Mouse (Mus musculus): ENCODE measurements at regions not wholly inside any gene's neighbourhood (a gene's known extent, or its start where the extent isn't known, plus 50 kb on each side); places are given as distances from the start of the nearest gene placed in this dataset.

DNA sequence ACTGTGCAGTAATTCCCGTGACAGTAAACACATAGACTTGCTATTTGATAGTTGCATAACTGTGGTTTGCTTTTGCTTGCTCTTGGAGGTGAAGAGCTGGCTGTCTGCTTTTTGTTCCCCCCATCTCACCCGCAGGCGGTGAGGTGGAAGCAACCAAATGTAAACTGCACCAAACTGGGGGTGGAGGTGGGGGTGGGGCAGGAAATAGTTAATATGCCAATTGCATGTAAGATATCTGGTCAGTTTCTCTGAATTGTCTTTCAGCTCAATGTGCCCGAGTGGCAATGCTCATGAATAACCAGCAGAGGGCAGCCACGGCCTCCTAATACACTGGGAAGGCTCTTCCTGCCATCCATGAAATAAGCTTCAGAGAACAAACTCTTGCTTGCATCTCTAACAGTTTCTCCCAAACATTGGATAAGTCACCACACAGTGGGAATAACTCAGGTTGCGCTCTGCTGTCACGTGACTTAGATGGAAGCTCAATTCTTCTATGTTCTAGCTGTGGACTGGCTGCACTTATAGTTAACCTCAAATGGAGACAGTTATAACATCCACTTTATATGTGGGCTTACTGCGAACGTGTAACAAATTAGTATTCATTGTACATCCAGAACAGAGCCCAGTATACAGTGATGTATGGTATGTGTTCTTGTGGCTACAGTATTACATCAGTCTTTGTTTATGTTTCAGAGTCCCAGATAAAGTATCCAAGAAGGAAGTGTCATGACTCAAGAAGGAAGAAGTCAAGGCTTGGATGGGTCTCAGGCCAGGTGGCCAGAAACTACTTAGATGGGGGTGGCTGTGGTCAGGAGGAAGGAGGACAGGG, 62.0 kb upstream of the Egflam start:
- DNase-seq (ENCODE audit: low read depth, low spot score): peak; percentile 72

DNA sequence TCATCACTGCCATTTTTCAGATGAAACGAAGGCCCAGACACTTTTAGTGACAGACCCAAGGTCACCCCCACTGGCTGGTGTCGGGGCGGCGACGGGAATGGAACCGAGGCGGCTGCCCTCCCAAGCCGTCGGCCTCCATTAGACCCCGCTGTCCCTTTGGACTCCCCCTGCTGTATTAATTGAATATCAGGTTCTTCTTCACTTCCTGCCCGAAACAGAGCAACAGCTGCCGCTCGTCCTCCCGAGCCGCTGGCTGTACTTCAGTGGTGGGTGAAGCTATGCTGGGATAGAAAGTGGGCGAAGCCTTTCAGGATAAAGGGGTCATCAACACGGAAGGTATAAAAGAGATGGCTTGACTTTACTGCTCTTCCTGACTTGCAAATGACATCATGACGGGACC, 64.4 kb upstream of the Egflam start:
- DNase-seq (ENCODE audit: low read depth, low spot score): no peak

DNA sequence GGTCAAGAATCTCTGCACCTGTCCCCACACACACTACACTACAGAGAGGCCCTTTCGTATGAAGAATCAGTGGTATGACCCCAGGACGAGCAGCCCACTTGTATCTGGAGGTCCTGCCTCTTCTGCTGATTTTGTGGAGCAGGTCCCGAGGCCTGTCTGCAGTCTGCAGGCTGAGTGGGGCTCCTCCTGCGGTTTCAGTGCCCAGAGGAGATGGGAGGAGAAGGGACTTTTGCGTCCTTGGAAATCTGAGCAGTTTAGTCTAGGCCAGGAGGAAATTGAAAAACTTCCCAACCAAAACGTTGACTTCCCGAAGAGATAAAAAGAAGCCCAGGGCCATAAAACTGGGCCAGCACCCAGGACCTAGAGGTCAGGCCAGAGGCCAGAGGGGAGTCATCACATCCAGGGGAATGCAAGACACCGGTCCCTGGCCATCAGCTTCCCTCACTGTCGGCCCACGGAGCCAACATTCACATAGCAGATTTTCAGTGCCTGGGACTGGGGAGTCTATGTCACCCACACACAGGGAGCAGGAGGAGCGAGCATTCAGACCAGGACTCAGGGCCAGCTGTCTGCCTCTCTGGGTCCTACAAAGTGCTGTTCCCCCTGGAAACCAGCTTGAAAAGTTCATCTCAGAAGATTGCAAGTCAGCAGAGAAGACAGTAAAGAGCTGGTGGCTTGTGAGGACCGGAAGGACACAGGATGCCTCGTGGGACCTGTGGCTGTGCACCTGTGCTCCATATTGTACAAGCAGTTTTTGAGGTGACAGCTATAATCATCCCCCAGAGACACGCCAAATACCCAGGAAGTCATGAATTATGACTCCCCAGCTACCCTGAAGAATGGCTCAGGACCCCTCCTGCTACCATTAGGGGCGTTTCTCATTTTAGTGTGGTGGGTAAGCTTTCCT, 65.5 kb upstream of the Egflam start:
- DNase-seq (ENCODE audit: low read depth, low spot score): no peak

DNA sequence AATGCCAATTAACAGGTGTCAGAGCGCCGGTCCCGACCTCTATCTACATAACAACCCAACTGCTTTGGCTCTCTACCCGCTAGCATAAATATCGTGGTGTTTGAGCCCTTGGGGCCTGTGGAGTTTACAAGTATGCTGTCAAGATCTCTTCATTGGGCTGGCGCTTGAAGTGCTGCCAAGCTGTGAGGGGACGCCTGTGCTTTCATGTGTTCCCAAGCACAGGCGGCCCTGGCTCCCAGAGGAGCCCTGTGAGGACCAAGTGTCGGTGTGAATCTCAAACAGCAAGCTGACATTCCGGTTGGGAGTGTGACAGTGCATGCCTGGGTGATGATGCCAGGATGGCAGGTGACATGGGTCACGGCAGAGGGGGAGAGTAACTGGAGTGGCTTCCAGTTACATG, 82.0 kb upstream of the Egflam start:
- DNase-seq (ENCODE audit: low read depth, low spot score): no peak

DNA sequence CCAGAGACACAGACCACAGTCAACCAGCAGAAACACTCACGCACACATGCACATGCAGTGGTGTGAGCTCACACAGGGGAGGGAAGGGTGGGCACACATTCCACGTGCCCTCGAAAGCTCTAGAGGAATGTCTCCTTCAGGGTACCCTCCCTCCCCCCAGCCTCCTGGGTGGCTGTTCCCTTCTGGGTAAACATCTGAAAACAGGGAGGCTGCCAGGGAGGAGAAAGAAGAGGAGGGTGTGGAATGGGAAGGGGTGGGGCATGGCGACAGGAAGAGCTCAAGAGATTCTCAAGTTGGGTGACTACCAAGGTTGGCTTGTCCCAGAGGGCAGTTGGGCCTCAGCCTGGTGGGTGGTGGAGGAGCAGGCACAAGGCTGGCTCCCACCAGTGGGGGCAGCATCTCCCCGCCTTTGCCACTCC, 82.6 kb upstream of the Egflam start:
- DNase-seq (ENCODE audit: low read depth, low spot score): no peak

DNA sequence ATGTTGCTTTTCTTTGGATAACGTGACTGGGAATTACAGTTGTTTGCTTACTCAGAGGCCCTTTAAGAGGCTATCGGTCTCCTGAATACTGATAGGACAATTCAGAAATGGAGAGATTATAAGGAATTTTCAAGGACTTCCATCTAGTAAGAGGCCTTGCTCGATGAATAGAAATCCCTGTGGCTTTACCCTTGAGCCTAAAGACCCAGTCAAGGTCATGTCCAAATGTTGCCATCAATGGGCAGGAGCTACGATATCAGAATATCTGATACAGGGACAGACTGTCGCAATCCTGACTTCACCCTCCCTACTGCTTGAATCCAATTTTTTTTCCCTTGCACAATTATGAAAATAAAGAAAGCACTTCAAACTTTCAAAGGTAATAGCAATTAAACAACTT, 85.5 kb upstream of the Egflam start:
- no peak for DNase-seq (ENCODE audit: low read depth, low spot score)

DNA sequence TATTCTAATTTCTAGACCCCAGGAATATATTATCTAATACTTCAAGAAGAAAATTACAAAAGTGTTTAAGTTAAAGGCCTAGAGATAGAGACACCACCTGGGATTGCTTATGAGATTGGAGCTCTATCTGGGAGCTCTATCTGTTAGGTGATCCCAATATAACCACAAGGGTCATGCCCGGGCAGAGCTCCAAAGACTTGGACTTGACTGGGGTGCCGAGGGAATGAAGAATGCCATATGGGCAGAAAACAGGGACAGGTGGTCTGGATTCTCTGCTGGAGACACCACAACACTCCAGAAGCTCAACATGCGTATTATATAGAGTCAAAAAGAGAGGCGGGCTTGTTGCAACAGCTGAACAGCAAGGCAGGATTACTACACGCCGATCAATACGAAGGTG, 92.9 kb upstream of the Egflam start:
- no peak for DNase-seq (ENCODE audit: low read depth, low spot score)

DNA sequence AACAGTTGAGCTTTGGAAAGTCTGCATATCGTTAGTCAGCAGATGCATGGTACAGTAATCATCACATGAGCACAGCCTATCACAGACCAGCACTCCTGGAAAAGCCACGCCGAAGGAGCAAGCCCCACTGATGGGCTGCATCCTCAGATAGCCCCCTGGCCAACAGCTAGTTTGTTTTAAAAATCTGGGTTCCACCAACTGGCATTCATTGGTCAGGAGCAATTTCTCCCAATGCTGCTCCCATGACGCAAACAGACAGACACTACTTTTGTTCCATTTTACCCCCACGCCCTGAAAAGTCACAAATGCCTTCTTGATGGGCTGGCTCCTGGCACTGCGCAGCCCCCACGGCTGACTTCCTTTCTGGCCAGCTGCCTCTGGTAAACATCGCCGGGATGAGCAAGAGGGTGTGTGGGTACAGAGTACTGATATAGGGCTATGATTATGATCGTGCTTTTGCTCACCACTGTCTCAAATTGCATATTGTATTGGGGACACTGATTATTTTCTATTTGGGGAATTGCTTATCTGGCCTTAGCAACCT, 95.0 kb upstream of the Egflam start:
- peak; percentile 19 for DNase-seq (ENCODE audit: low read depth, low spot score)

DNA sequence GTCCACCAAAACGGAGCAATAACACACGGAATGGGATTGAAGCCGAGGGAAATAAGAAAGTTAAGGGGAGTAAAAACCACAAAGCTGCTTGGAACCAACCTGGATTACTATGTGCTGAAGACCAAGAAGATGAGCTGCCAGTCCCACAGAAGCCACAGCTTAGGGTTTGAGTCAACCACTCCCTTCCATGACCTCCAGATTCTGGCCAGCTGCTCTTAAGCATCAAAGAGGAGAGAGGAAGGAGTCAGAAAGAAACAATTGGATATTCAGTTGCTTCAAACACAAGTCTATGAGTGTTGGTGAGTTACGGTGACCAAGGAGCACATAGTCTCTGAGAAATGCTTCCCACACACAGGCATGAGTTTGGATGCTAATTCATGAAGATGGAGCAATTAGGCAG, 99.7 kb upstream of the Egflam start:
- no peak for DNase-seq (ENCODE audit: low read depth, low spot score)

DNA sequence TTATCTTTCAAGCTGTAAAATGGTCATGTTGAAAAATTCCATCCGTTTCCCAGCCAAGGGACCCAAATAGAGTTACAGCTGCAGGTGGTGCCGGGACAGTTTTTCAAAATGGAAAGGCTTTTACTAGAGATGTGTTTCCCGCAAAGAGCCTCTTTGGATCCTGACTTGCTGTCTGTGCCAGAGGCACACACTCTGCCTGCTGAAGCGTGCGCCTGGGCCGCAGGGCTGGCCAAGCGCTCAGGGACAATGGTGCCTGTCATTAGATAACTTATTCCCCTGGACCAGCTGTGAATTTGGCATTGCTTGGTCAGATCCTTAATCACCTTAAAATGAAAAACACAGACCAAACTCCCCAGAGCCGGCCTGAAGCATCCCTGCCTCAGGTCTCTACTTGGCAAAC, 110.3 kb upstream of the Egflam start:
- DNase-seq (ENCODE audit: low read depth, low spot score): no peak

DNA sequence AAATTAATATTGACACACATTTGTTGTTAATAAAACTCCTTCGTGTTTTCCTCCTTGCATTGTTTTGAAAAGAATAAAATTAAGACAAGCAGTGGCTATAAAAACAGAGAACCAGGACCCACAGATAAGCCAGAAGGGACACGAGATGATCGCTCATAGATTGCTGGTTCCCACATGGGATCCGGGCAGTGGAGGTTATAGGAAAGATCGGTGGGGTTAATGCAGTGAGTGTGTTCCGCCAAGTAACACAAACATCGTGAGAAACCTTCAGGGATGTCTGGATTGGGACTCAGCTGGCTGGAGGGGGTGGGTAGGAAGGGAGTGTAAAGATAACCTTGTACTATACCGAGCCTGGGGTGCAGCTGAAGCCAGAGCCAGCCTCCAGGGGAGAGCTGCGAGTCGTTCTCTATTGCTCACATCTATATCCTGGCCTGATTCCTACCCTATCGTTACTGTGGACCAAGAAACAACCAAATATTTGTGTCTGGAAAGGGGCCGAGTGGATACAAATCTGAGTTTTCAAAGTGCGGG, 116.6 kb upstream of the Egflam start:
- no peak for DNase-seq (ENCODE audit: low read depth, low spot score)

DNA sequence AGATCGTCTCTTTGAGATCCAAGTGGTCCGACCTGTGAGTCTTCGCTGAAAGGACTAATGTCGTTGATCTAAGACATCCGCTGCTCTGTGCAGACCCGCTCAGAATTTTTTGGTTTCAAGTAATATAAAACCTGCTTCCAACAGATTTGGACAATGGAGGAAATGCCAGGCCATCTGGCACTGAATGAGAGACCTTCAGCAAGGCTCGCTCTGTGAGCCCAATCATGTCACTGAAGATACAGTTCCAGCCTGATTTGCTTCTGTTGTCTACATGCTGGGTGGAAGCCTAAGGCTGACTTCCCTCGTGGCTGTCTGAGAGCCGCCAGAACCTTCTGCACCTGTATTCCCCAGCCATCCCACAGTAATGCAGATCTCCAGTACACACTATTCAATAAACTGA, 123.4 kb upstream of the Egflam start:
- DNase-seq (ENCODE audit: low read depth, low spot score): peak; percentile 9

DNA sequence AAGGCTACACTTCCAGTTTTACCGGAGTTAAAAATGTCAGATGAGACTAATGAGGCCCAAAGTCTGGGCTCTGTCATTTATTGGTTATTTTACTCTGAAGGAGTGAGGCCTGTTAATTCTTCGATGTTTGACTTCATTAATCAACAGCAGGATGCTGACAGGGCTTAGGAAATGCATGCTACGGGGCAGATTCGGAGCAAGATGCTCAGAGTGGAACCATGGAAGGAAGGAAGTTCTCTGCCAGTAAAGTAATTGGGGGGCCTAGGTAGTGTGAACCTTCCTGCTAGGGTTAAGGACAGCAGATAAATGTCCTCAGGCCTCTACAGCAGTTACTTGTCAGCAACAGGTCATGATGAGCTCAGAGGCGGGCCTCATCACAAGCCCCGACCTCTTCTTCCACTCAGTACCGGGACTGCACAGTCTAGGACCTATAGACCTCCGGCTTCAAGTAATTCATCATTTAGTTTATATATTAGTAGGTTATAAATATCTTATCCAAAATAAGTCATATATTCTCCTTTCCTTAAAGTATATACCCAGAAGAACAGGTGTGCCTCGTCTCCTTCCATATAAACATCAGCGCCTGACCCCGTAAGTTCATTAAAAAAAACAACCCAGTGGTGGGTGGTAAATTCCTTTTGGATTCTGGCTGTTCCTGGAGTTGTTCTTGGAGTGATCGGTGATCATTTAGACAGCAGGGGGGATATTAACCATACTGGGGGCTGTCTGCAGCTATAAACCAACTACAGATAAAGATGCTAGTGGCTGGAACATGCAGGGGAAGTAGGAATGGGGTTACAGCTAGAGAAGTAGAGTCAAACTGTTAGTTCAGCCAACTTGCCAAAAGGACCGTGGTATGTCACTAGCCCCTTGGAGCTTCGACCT, 124.9 kb upstream of the Egflam start:
- no peak for DNase-seq (ENCODE audit: low read depth, low spot score)

DNA sequence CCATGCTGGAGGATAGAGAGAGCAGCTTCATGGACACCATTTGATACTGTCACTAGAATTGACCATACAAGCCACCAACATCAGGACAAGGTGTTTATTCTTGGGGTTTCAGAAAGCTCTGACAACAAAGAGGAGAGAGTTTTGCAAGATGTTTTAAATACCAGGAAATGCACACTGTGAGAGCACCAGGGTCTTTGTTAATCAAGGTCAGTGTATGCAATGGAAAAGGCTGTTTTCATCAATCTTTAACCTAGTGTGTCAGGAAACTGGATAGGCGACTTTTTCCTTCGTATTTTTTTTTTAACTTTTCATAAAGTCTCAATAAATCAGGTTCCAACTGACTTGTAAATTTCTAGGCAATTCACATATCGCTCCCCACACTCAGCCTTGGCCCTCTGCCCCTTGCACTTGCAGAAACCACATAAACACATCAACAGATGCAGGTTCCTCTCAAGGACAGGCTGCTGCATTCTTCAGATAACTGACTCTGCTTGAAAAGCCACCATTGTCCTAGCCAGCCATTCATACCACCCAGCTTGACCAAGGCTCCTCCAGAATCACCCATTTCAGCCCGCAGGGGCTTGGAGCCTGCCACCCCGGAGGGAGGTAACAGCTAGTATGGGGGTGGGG, 132.9 kb upstream of the Egflam start:
- DNase-seq (ENCODE audit: low read depth, low spot score): peak; percentile 0

DNA sequence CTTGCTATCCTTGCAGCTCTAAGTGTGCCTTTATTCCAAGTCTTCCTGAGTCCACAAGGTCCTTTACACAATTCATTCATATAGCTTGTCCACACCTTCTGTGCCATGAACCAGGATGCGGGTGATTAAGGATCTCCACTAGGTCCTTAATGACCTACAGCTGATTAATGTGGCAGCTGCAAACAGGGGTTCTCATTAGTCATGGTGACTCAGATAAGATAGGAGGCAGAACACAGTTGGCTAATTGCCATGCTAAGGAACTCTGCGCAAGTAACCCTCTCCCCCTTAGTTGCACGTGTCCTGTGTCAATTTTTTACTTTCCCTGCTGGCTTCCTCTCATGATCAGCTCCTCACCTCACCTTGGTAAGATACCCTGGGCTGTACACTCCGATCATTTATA, 139.7 kb upstream of the Egflam start:
- DNase-seq (ENCODE audit: low read depth, low spot score): peak; percentile 29

DNA sequence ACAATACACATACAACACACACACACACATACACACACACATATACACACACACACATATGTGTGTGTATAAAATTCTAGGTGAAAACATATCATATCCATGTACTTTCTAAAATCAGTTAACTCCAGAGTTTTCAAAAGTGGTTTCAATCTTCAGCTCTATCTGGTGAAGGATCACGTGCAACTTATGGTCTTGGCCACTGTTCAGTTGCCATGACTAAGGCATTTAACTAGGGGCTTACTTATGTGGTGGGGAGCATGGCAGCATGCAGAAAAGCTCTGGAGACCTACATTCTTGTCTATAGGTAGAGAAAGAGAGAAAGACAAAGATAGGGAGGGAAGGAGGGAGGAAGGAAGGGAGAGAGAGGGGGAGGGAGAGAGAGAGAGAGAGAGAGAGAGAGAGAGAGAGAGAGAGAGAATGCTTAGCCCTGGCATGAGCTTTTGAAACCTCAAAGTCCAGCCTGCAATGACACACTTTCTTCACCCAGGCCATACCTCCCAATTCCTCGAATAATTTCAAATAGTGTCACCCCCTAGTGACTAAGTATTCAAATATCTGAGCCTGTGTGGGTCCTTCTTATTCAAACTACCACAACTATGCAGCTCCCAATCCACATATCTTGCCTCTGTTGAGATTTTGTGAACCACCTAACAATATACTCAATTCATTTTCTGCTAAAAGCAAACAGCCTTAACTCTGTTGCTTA, 155.1 kb upstream of the Egflam start:
- no peak for DNase-seq (ENCODE audit: low read depth, low spot score)

DNA sequence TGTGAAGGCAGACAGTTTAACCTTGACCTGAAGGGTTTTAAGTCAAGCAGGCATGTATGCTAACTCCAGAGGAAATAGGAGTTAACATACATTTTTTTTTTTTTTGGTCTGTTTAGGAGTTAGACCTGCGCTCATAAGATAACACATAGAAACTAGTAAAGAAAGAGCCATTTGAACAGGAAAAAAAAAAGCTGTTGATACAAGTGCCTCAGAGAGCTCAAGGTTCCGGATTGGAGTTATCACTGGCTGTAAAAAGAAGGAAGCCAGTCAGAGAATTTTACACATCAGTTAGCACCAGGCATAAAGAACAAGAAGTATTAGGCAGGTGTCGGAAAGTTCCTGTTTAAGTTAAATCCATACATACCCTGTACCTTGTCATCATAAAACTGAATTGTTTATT, 156.2 kb upstream of the Egflam start:
- no peak for DNase-seq (ENCODE audit: low read depth, low spot score)

DNA sequence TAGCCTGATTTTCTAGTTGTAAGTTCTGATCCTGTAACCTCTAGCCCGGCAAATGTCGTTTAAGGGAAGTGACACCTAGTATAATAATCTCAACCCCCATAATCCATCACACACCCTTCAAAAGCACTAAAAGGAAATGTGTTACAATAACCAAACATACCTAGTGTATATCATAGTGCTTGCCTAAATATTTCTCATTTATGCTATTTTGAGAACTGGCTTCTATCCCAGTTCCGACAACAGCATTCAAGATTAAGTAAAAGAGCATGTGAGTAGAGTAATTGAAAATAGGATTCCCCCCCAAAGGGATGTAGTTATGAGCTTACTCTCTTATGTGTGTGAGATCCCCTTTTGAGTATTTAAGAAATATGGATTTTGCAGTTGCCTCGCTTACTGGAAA, 165.1 kb upstream of the Egflam start:
- no peak for DNase-seq (ENCODE audit: low read depth, low spot score)

DNA sequence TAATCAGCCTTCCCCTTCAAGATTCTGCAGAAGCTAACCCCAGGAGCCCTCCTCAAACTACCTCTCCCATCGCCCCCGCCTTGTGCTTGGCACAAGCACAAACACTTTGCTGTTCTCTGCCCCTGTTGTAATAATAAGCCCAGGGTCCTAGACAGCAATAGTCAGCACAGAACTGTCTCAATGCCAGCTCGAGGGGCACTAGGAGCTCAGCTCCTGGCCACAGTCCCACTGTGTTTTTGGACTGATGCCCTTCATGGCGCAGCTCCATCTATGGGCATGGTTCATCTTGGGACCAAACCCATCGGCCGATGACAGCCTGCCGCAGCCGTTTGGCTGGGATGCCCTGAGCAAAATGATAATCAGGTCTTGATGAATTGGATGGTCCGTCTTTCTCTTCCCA, 165.5 kb upstream of the Egflam start:
- peak; percentile 19 for DNase-seq (ENCODE audit: low read depth, low spot score)

DNA sequence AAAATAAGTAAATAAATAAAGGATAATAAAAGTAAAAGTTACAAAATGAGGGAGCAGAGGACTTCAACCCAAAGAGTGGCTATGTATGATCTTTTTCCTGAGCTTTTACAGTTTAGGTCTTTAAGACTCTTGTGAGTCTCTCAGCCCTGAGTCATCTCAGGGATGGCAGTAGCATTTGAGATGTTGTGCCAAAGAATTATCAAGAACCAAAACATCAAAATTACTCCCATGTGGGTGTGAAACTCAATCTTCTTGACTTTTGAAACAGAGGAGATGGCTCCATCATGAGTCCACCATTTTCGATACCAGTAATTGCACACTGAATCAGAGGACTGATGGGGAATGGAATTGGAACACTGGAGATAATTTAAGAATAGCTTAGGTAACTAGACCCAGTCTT, 174.0 kb upstream of the Egflam start:
- no peak for DNase-seq (ENCODE audit: low read depth, low spot score)

All from brain, adult 2 months (tissue).